ENCODE assay signal across 8 mouse cellular contexts in genomic region chr7:135889016-135889726, GRCm38 (mm10).
DNase-seq lines count a peak whose midpoint lies in the region; ATAC-seq and TF ChIP-seq lines count a peak whose summit lies in the region.
"Had no signal": no experiment of that assay in that cellular context is flagged by ENCODE, and none has a peak within 500 bp of the region (broad histone marks: within the 10 kb centered on the region; RNA-seq: fewer than 3 reads in every experiment).

No protein-coding gene starts in this region.

- no peak for ATAC-seq in limb, embryonic 12.5 days (ENCODE audit: insufficient number of reproducible peaks, insufficient read depth, low FRiP score, low TSS enrichment, low read depth)
- no peak for ATAC-seq in midbrain, postnatal 0 days (ENCODE audit: low FRiP score)

- 14% methylated on average over 17 of the region's 17 CpGs for WGBS in forebrain, embryonic 10.5 days
- 11% methylated on average over 17 of the region's 17 CpGs for WGBS in hindbrain, embryonic 10.5 days
- 8% methylated on average over 17 of the region's 17 CpGs for WGBS in limb, embryonic 12.5 days
- WGBS in midbrain, postnatal 0 days, result 10% methylated on average over 17 of the region's 17 CpGs

- H3K4me1 ChIP-seq in forebrain, embryonic 10.5 days, result peaks cover 21% of the 10 kb centered on the region
- peaks cover 26% of the 10 kb centered on the region for H3K4me1 ChIP-seq in hindbrain, embryonic 10.5 days (replicated peaks)
- H3K4me1 ChIP-seq in limb, embryonic 12.5 days (replicated peaks), result peaks cover 26% of the 10 kb centered on the region
- H3K4me1 ChIP-seq in midbrain, postnatal 0 days (ENCODE audit: insufficient read depth, low read length), result no peaks in the 10 kb centered on the region
- H3K4me1 ChIP-seq: megakaryocyte, embryonic 14.5 days had no signal

- H3K4me3 ChIP-seq in forebrain, embryonic 10.5 days, result peak overlapping the region; percentile 22; the same call in 1 of the 2 replicates
- H3K4me3 ChIP-seq in hindbrain, embryonic 10.5 days, result peak overlapping the region; percentile 33
- no peak overlapping the region for H3K4me3 ChIP-seq in limb, embryonic 12.5 days (replicated peaks)
- H3K4me3 ChIP-seq in midbrain, postnatal 0 days (ENCODE audit: low read depth, low read length), result no peak overlapping the region
- H3K4me3 ChIP-seq: megakaryocyte, embryonic 14.5 days had no signal

- H3K36me3 ChIP-seq in forebrain, embryonic 10.5 days (replicated peaks), result no peaks in the 10 kb centered on the region
- H3K36me3 ChIP-seq in hindbrain, embryonic 10.5 days, result no peaks in the 10 kb centered on the region
- H3K36me3 ChIP-seq in limb, embryonic 12.5 days, result no peaks in the 10 kb centered on the region
- H3K36me3 ChIP-seq in midbrain, postnatal 0 days (ENCODE audit: insufficient read depth, low read length), result no peaks in the 10 kb centered on the region

- no peaks in the 10 kb centered on the region; the same call in 1 of the 2 replicates for H3K9me3 ChIP-seq in forebrain, embryonic 10.5 days
- no peaks in the 10 kb centered on the region for H3K9me3 ChIP-seq in hindbrain, embryonic 10.5 days
- H3K9me3 ChIP-seq in limb, embryonic 12.5 days, result no peaks in the 10 kb centered on the region; the same call in 1 of the 2 replicates
- H3K9me3 ChIP-seq in midbrain, postnatal 0 days (ENCODE audit: low read length), result no peaks in the 10 kb centered on the region

- TF ChIP-seq CTCF in midbrain, postnatal 0 days (IDR thresholded peaks at IDR 0.05), result peak; percentile 65

- peak overlapping the region; percentile 44 for H3K4me2 ChIP-seq in limb, embryonic 12.5 days
- H3K4me2 ChIP-seq in midbrain, postnatal 0 days (ENCODE audit: low read depth, low read length, poor library complexity, severe bottlenecking), result peak overlapping the region; percentile 15; the same call in 1 of the 2 replicates

- H3K27ac ChIP-seq in forebrain, embryonic 10.5 days, result peak overlapping the region; percentile 82
- H3K27ac ChIP-seq in hindbrain, embryonic 10.5 days, result peak overlapping the region; percentile 87
- H3K27ac ChIP-seq in limb, embryonic 12.5 days, result peak overlapping the region; percentile 77
- no peak overlapping the region for H3K27ac ChIP-seq in midbrain, postnatal 0 days (ENCODE audit: low read depth, low read length)

- H3K9ac ChIP-seq in limb, embryonic 12.5 days (replicated peaks), result no peak overlapping the region; the same call in 1 of the 2 replicates
- H3K9ac ChIP-seq in midbrain, postnatal 0 days (replicated peaks; ENCODE audit: low read length, poor library complexity, severe bottlenecking), result no peak overlapping the region; the same call in 1 of the 2 replicates

- H3K27me3 ChIP-seq in forebrain, embryonic 10.5 days (ENCODE audit: poor library complexity, severe bottlenecking), result peaks cover 8% of the 10 kb centered on the region; the same call in 1 of the 2 replicates
- H3K27me3 ChIP-seq in hindbrain, embryonic 10.5 days (ENCODE audit: insufficient read depth, poor library complexity, severe bottlenecking), result no peaks in the 10 kb centered on the region
- H3K27me3 ChIP-seq in limb, embryonic 12.5 days, result no peaks in the 10 kb centered on the region
- no peaks in the 10 kb centered on the region for H3K27me3 ChIP-seq in midbrain, postnatal 0 days (ENCODE audit: insufficient read depth, low read length)

- peak; percentile 24 for DNase-seq in thymus, postnatal 4 days
- no peak for DNase-seq in thymus, postnatal 0 days (ENCODE audit: low spot score)
- peak; percentile 51 for DNase-seq in forebrain, embryonic 10.5 days (ENCODE audit: extremely low spot score, low spot score)
- peak; percentile 65 for DNase-seq in hindbrain, embryonic 10.5 days (ENCODE audit: low spot score)
- DNase-seq in midbrain, postnatal 0 days (ENCODE audit: low spot score), result peak; percentile 47
- DNase-seq in cerebellum, adult 18-20 months, result no peak

Comparison
In these comparisons a context has a peak if more than half of its experiments do, and no peak if none do; other contexts are left out.
1. DNase-seq: peak in thymus, postnatal 4 days (single experiment), forebrain, embryonic 10.5 days (single experiment), hindbrain, embryonic 10.5 days (single experiment) and midbrain, postnatal 0 days (single experiment); none in thymus, postnatal 0 days (single experiment) and cerebellum, adult 18-20 months (0 of 2).
2. H3K4me3 ChIP-seq: peak in forebrain, embryonic 10.5 days (single experiment) and hindbrain, embryonic 10.5 days (single experiment); none in limb, embryonic 12.5 days (single experiment) and midbrain, postnatal 0 days (single experiment).